ENCODE assay signal across 8 mouse cellular contexts in genomic region chr17:46033122-46033521, GRCm38 (mm10). TPM values are rescaled to one million over a fixed set of nuclear protein-coding genes. Genes with fewer than 3 reads are reported as not detected.
DNase-seq lines count a peak whose midpoint lies in the region; ATAC-seq and TF ChIP-seq lines count a peak whose summit lies in the region.

No protein-coding gene starts in this region.

- H3K4me1 ChIP-seq in kidney, embryonic 16.5 days (ENCODE audit: insufficient read depth, low read length) = peaks cover 31% of the 10 kb centered on the region
- peaks cover 24% of the 10 kb centered on the region for H3K4me1 ChIP-seq in hindbrain, postnatal 0 days (ENCODE audit: insufficient read depth, low read length)

- peak overlapping the region; percentile 4; the same call in 1 of the 2 replicates for H3K4me3 ChIP-seq in kidney, embryonic 16.5 days (ENCODE audit: low read length)
- no peak overlapping the region for H3K4me3 ChIP-seq in hindbrain, postnatal 0 days (ENCODE audit: low read length)
- peak overlapping the region; percentile 97 for H3K4me3 ChIP-seq in myocyte

- H3K79me2 ChIP-seq in myocyte (ENCODE audit: control insufficient read depth, insufficient read depth) = peaks cover 40% of the 10 kb centered on the region

- TF ChIP-seq POLR2A in myocyte (IDR thresholded peaks at IDR 0.05; ENCODE audit: insufficient read length, low read depth) = no peak

- H3K9me3 ChIP-seq in kidney, embryonic 16.5 days (ENCODE audit: low read length) = no peaks in the 10 kb centered on the region
- H3K9me3 ChIP-seq in hindbrain, postnatal 0 days (ENCODE audit: low read length) = no peaks in the 10 kb centered on the region

- H3K27me3 ChIP-seq in kidney, embryonic 16.5 days (ENCODE audit: insufficient read depth, low read length) = no peaks in the 10 kb centered on the region
- H3K27me3 ChIP-seq in hindbrain, postnatal 0 days (ENCODE audit: insufficient read depth, low read length) = no peaks in the 10 kb centered on the region
- H3K27me3 ChIP-seq in myocyte (ENCODE audit: control insufficient read depth, insufficient read depth, insufficient read length) = no peaks in the 10 kb centered on the region

- no peak overlapping the region for H3ac ChIP-seq in myocyte (ENCODE audit: control insufficient read depth, insufficient read length)

- DNase-seq in CD4-positive, CD25-positive, alpha-beta regulatory T cell, adult 2 months (ENCODE audit: low read depth, low spot score) = peak; percentile 17
- no peak for DNase-seq in kidney, postnatal 25 days
- no peak for DNase-seq in hindbrain, postnatal 0 days (ENCODE audit: low spot score)
- DNase-seq in frontal cortex, postnatal 25 days (ENCODE audit: low spot score in 2 of 2) = no peak
- DNase-seq in urinary bladder, postnatal 25 days (ENCODE audit: low spot score) = no peak

- WGBS in kidney, embryonic 16.5 days = 50% methylated on average over 6 of the region's 6 CpGs
- 24% methylated on average over 6 of the region's 6 CpGs for WGBS in hindbrain, postnatal 0 days

- H3K9ac ChIP-seq in kidney, embryonic 16.5 days (replicated peaks; ENCODE audit: low read length) = peak overlapping the region; percentile 34
- H3K9ac ChIP-seq in hindbrain, postnatal 0 days (replicated peaks; ENCODE audit: low read length) = 0 out of 2 replicates have a peak overlapping the region, but pooled peaks have one; percentile 17

- peak overlapping the region; percentile 92 for H3K4me2 ChIP-seq in kidney, embryonic 16.5 days (replicated peaks; ENCODE audit: low read depth, low read length)
- H3K4me2 ChIP-seq in hindbrain, postnatal 0 days (ENCODE audit: low read depth, low read length) = peak overlapping the region; percentile 66; the same call in 1 of the 2 replicates
- peak overlapping the region; percentile 95 for H3K4me2 ChIP-seq in myocyte (ENCODE audit: low read depth)

- ATAC-seq in CD4-positive, CD25-positive, alpha-beta regulatory T cell, adult 4 months = no peak
- ATAC-seq in kidney, embryonic 16.5 days (ENCODE audit: low FRiP score, low TSS enrichment) = no peak
- no peak for ATAC-seq in hindbrain, postnatal 0 days

- 0 out of 2 replicates have a peak overlapping the region, but pooled peaks have one; percentile 7 for H3K27ac ChIP-seq in kidney, embryonic 16.5 days (ENCODE audit: low read length)
- H3K27ac ChIP-seq in hindbrain, postnatal 0 days = no peak overlapping the region

- no peak for TF ChIP-seq CTCF in hindbrain, postnatal 0 days (IDR thresholded peaks at IDR 0.05; ENCODE audit: low read depth)

- H3K36me3 ChIP-seq in kidney, embryonic 16.5 days (ENCODE audit: insufficient read depth, low read length) = no peaks in the 10 kb centered on the region
- H3K36me3 ChIP-seq in hindbrain, postnatal 0 days (ENCODE audit: insufficient read depth, low read length) = no peaks in the 10 kb centered on the region
- H3K36me3 ChIP-seq in myocyte (ENCODE audit: control insufficient read depth, insufficient read depth) = peaks cover 14% of the 10 kb centered on the region

TF ChIP-seq in myocyte, 11 proteins besides CTCF, POLR2A, EP300 and RAD21:
- TF ChIP-seq MYOD1 (IDR thresholded peaks at IDR 0.05; ENCODE audit: control insufficient read depth in 1 of 3, insufficient read length in 2 of 3, low read depth in 2 of 3) (peak in 1 of 3 experiments; percentile 25), SRF (IDR thresholded peaks at IDR 0.05; ENCODE audit: control insufficient read depth, insufficient read length, low read depth) (no peak), MYOG (IDR thresholded peaks at IDR 0.05; ENCODE audit: control insufficient read depth in 1 of 3, insufficient read depth in 1 of 3, insufficient read length in 2 of 3, low read depth in 2 of 3) (peak in 1 of 3 experiments; percentile 41), REST (IDR thresholded peaks at IDR 0.05; ENCODE audit: insufficient read depth, insufficient read length) (no peak), CEBPB (IDR thresholded peaks at IDR 0.05; ENCODE audit: insufficient read depth, poor library complexity, severe bottlenecking) (no peak)

RNA-seq across cellular contexts. Expression of gene Vegfa, which starts 1.0 kb away (rescaled TPM):
- not detected for polyA plus RNA-seq in CD4-positive, CD25-positive, alpha-beta regulatory T cell, adult 4 months (2017; shearing (Covaris generic))
- polyA plus RNA-seq in kidney, embryonic 16.5 days (2015; fragmentation: Nextera tagmentation; extraction: Ambion mirVana) = 5.7 and 5.9 TPM in 2 replicates
- total RNA-seq in hindbrain, postnatal 0 days (2014; rRNA removed) = 89.5 and 89.6 TPM in 2 replicates
- polyA plus RNA-seq in hindbrain, postnatal 0 days (2015; fragmentation: Nextera tagmentation; extraction: Ambion mirVana) = 4.1 and 4.8 TPM in 2 replicates
- 177 TPM for polyA plus RNA-seq in myocyte (2012; fragmentation: generic; extraction: Trizol)

Comparison
In these comparisons a context has a peak if more than half of its experiments do, and no peak if none do; other contexts are left out.
1. RNA of gene Vegfa, which starts 1.0 kb away (polyA plus RNA-seq): 177 TPM in myocyte (single experiment); 5.7 to 5.9 TPM in kidney, embryonic 16.5 days, 4.1 to 4.8 TPM in hindbrain, postnatal 0 days and not detected in CD4-positive, CD25-positive, alpha-beta regulatory T cell, adult 4 months; every median in the first group is over 10 times any median in the second.
2. Peak in every context shown above with its lines, with median percentiles within 50 percentile points of each other: H3K4me2 ChIP-seq.